13 mouse cellular contexts compared by ENCODE assay signal in genomic region chr3:28019727-28020126, GRCm38 (mm10).
"Had no signal": no experiment of that assay in that cellular context is flagged by ENCODE, and none has a peak within 500 bp of the region (broad histone marks: within the 10 kb centered on the region; RNA-seq: fewer than 3 reads in every experiment).

No protein-coding gene starts in this region.

- H3K4me3 ChIP-seq: limb, embryonic 15.5 days; liver, embryonic 13.5 days; midbrain, embryonic 12.5 days; myocyte; neural tube, embryonic 15.5 days had no signal

- H3K4me2 ChIP-seq: limb, embryonic 15.5 days; liver, embryonic 13.5 days; midbrain, embryonic 12.5 days; neural tube, embryonic 15.5 days had no signal

- DNase-seq: kidney, postnatal 36 days; layer of hippocampus, adult 9-11 months; layer of hippocampus, postnatal 36 days; liver, embryonic 13.5 days; lung, adult 18-20 months; right cerebral cortex, adult 18-20 months; right cerebral cortex, postnatal 25 days; thymus, postnatal 36 days had no signal

- H3K36me3 ChIP-seq: limb, embryonic 15.5 days; liver, embryonic 13.5 days; midbrain, embryonic 12.5 days; neural tube, embryonic 15.5 days had no signal

- H3K27me3 ChIP-seq: limb, embryonic 15.5 days; liver, embryonic 13.5 days; midbrain, embryonic 12.5 days; neural tube, embryonic 15.5 days had no signal

- H3K4me1 ChIP-seq: liver, embryonic 13.5 days; midbrain, embryonic 12.5 days; neural tube, embryonic 15.5 days had no signal

- H3K27ac ChIP-seq: kidney, postnatal 0 days; limb, embryonic 15.5 days; liver, embryonic 13.5 days; midbrain, embryonic 12.5 days; neural tube, embryonic 15.5 days had no signal

- H3K9me3 ChIP-seq: limb, embryonic 15.5 days; liver, embryonic 13.5 days; neural tube, embryonic 15.5 days had no signal

- H3K9ac ChIP-seq: limb, embryonic 15.5 days; liver, embryonic 13.5 days; midbrain, embryonic 12.5 days; neural tube, embryonic 15.5 days had no signal
